7 mouse cellular contexts compared by ENCODE assay signal in genomic region chr6:17694550-17694951, GRCm38 (mm10). TPM values are rescaled to one million over a fixed set of nuclear protein-coding genes. Genes with fewer than 3 reads are reported as not detected.
DNase-seq lines count a peak whose midpoint lies in the region; ATAC-seq lines count a peak whose summit lies in the region.

No protein-coding gene starts in this region.

- peaks cover 12% of the 10 kb centered on the region; the same call in 1 of the 2 replicates for H3K36me3 ChIP-seq in limb, embryonic 12.5 days
- H3K36me3 ChIP-seq in midbrain, embryonic 14.5 days (ENCODE audit: control insufficient read depth, insufficient read depth, low read length) = no peaks in the 10 kb centered on the region

- peak overlapping the region; percentile 72 for H3K4me2 ChIP-seq in limb, embryonic 12.5 days
- peak overlapping the region; percentile 94 for H3K4me2 ChIP-seq in midbrain, embryonic 14.5 days (ENCODE audit: low read length)

- H3K27ac ChIP-seq in limb, embryonic 12.5 days = peak overlapping the region; percentile 96
- peak overlapping the region; percentile 57; the same call in 1 of the 2 replicates for H3K27ac ChIP-seq in midbrain, embryonic 14.5 days (replicated peaks; ENCODE audit: low read depth, low read length)

- DNase-seq in adrenal gland, adult 8-10 months = peak; percentile 76
- DNase-seq in embryo, embryonic 11.5 days (ENCODE audit: low read depth, low spot score) = peak; percentile 46
- peak; percentile 70 to 81 for DNase-seq in gastrocnemius, postnatal 4 days (ENCODE audit: low spot score in 2 of 2)
- DNase-seq in kidney, adult 11 months = peak; percentile 74
- DNase-seq in midbrain, embryonic 14.5 days = peak; percentile 78
- DNase-seq in spleen, adult 18-20 months = peak; percentile 54 to 69

- H3K27me3 ChIP-seq in limb, embryonic 12.5 days = no peaks in the 10 kb centered on the region
- no peaks in the 10 kb centered on the region for H3K27me3 ChIP-seq in midbrain, embryonic 14.5 days (ENCODE audit: control insufficient read depth, insufficient read depth, low read length)

- peak overlapping the region; percentile 74 for H3K4me3 ChIP-seq in limb, embryonic 12.5 days (replicated peaks)
- H3K4me3 ChIP-seq in midbrain, embryonic 14.5 days (replicated peaks; ENCODE audit: low read depth, low read length) = peak overlapping the region; percentile 73

- H3K9ac ChIP-seq in limb, embryonic 12.5 days (replicated peaks) = peak overlapping the region; percentile 91
- peak overlapping the region; percentile 63 for H3K9ac ChIP-seq in midbrain, embryonic 14.5 days (replicated peaks; ENCODE audit: low read length)

- H3K9me3 ChIP-seq in limb, embryonic 12.5 days = no peaks in the 10 kb centered on the region
- H3K9me3 ChIP-seq in midbrain, embryonic 14.5 days (ENCODE audit: control insufficient read depth, low read length) = no peaks in the 10 kb centered on the region

- peak; percentile 85 for ATAC-seq in limb, embryonic 12.5 days (ENCODE audit: insufficient number of reproducible peaks, insufficient read depth, low FRiP score, low TSS enrichment, low read depth)
- peak; percentile 75 for ATAC-seq in midbrain, embryonic 14.5 days (ENCODE audit: low FRiP score, low TSS enrichment)

- H3K4me1 ChIP-seq in limb, embryonic 12.5 days (replicated peaks) = peaks cover 9% of the 10 kb centered on the region; the same call in 1 of the 2 replicates
- H3K4me1 ChIP-seq in midbrain, embryonic 14.5 days (ENCODE audit: control insufficient read depth, insufficient read depth, low read length) = no peaks in the 10 kb centered on the region; the same call in 1 of the 2 replicates

- under 1% methylated on average over 36 of the region's 46 CpGs for WGBS in limb, embryonic 12.5 days
- WGBS in midbrain, embryonic 14.5 days = under 1% methylated on average over 37 of the region's 46 CpGs

RNA-seq across cellular contexts. Expression of gene St7, which starts 1.8 kb away (rescaled TPM):
- total RNA-seq in adrenal gland, adult 8-10 months (2022) = 10 to 100 TPM; 24.7 to 32.7 (median 30.4) TPM
- 10 to 100 TPM; 17.4 to 18.3 TPM for total RNA-seq in gastrocnemius, postnatal 4 days (2021)
- 21.7 and 24.2 TPM in 2 replicates for polyA plus RNA-seq in limb, embryonic 12.5 days (2016; fragmentation: Nextera tagmentation; extraction: Ambion mirVana)
- polyA plus RNA-seq in midbrain, embryonic 14.5 days (2014; fragmentation: Nextera tagmentation; extraction: Ambion mirVana) = 61.4 TPM in 2 replicates

RNA-seq across cellular contexts. Expression of gene Capza2, which starts 58.5 kb away (rescaled TPM):
- 100 to 1,000 TPM; 123 to 141 (median 129) TPM for total RNA-seq in adrenal gland, adult 8-10 months (2022)
- 100 to 1,000 TPM; 183 to 208 TPM for total RNA-seq in gastrocnemius, postnatal 4 days (2021)
- 186 and 193 TPM in 2 replicates for polyA plus RNA-seq in limb, embryonic 12.5 days (2016; fragmentation: Nextera tagmentation; extraction: Ambion mirVana)
- 246 and 272 TPM in 2 replicates for polyA plus RNA-seq in midbrain, embryonic 14.5 days (2014; fragmentation: Nextera tagmentation; extraction: Ambion mirVana)

Comparison
In these comparisons a context has a peak if more than half of its experiments do, and no peak if none do; other contexts are left out.
1. Peak in every context shown above with its lines: DNase-seq, ATAC-seq, H3K4me3 ChIP-seq and H3K27ac ChIP-seq.